Mouse (Mus musculus): ENCODE results near the gene Thap11. TPM values are rescaled to one million over a fixed set of nuclear protein-coding genes. Genes with fewer than 3 reads are reported as not detected.

Thap11 gene
- polyA plus RNA-seq, 1 experiment from 2014 or later, result 19.6 TPM

DNA sequence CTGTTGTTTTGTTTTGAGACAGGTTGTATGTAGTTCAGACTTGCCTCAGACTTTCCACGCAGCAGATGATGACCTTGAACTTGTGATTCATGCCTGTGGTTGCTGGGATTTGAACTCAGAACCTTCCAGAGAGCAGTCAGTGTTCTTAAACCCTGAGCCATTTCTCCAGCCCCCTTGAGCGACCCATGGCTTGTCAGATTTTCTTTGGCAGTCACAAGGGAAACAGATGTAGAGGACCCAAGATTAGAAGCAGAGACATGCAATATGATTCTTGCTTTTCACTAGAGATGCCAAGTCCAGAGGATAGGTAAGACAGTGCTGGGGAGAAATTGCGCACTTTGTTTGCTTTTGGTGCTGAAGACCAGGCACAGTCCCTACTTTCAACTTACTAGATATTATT lies 1.8 kb upstream of the Thap11 start, which contains the start of gene Cenpt:
Gene Cenpt, minus strand, starts transcription at position 101 of the 400 bp plus-strand sequence.
- peaks cover 32% of the 10 kb centered on the region for H3K4me1 ChIP-seq (ENCODE audit: insufficient read depth)
- ATAC-seq (no peak), DNase-seq (no peak)
- TF ChIP-seq EP300 (IDR thresholded peaks at IDR 0.05; ENCODE audit: low read depth) (no peak), CTCF (IDR thresholded peaks at IDR 0.05; ENCODE audit: low read depth) (no peak)
- H3K9me3 ChIP-seq (ENCODE audit: low read length), result no peaks in the 10 kb centered on the region
- H3K4me3 ChIP-seq (ENCODE audit: low read depth, low read length), result peak within 1 kb of the TSS; percentile 92
- H3K27ac ChIP-seq (ENCODE audit: low read depth), result no peak within 1 kb of the TSS
- H3K27me3 ChIP-seq (ENCODE audit: insufficient read depth, low read length), result no peaks in the 10 kb centered on the region
- H3K4me2 ChIP-seq (ENCODE audit: low read depth, low read length), result peak within 1 kb of the TSS; percentile 96; the same call in 1 of the 2 replicates
- no peak within 1 kb of the TSS for H3K9ac ChIP-seq (replicated peaks)
- peaks cover 10% of the 10 kb centered on the region for H3K36me3 ChIP-seq (replicated peaks; ENCODE audit: insufficient read depth, low read length)
- WGBS (ENCODE audit: insufficient replicate concordance), result 81% methylated on average over 3 of the region's 3 CpGs

DNA sequence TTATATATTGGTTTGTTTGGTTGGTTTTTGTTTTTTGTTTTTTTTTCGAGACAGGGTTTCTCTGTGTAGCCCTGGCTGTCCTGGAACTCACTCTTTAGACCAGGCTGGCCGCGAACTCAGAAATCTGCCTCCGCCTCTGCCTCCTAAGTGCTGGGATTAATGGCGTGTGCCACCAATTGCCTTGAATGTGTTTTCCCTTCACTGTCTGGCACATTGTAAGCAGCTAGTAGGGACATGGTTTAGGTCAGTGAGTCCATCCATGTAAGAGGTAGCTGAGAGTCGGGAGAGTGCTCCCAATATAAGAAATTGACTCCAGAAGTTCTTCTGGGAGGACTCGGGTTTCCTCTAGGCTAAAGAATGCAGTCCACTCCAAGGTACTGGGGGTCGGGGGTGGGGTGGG lies 629 bp upstream of the Thap11 start:
- peak overlapping the region; percentile 100 for H3K4me2 ChIP-seq (ENCODE audit: low read depth, low read length)
- peaks cover 42% of the 10 kb centered on the region for H3K4me1 ChIP-seq (ENCODE audit: insufficient read depth)
- WGBS (ENCODE audit: insufficient replicate concordance), result 31% methylated on average over 8 of the region's 8 CpGs
- H3K9me3 ChIP-seq (ENCODE audit: low read length), result no peaks in the 10 kb centered on the region
- ATAC-seq (no peak), DNase-seq (no peak)
- TF ChIP-seq CTCF (IDR thresholded peaks at IDR 0.05; ENCODE audit: low read depth) (no peak), EP300 (IDR thresholded peaks at IDR 0.05; ENCODE audit: low read depth) (no peak)
- no peak overlapping the region; the same call in 1 of the 2 replicates for H3K27ac ChIP-seq (ENCODE audit: low read depth)
- H3K36me3 ChIP-seq (replicated peaks; ENCODE audit: insufficient read depth, low read length), result peaks cover under 1% of the 10 kb centered on the region; the same call in 1 of the 2 replicates
- peak overlapping the region; percentile 82 for H3K9ac ChIP-seq (replicated peaks)
- no peaks in the 10 kb centered on the region for H3K27me3 ChIP-seq (ENCODE audit: insufficient read depth, low read length)
- H3K4me3 ChIP-seq (ENCODE audit: low read depth, low read length), result peak overlapping the region; percentile 76

DNA sequence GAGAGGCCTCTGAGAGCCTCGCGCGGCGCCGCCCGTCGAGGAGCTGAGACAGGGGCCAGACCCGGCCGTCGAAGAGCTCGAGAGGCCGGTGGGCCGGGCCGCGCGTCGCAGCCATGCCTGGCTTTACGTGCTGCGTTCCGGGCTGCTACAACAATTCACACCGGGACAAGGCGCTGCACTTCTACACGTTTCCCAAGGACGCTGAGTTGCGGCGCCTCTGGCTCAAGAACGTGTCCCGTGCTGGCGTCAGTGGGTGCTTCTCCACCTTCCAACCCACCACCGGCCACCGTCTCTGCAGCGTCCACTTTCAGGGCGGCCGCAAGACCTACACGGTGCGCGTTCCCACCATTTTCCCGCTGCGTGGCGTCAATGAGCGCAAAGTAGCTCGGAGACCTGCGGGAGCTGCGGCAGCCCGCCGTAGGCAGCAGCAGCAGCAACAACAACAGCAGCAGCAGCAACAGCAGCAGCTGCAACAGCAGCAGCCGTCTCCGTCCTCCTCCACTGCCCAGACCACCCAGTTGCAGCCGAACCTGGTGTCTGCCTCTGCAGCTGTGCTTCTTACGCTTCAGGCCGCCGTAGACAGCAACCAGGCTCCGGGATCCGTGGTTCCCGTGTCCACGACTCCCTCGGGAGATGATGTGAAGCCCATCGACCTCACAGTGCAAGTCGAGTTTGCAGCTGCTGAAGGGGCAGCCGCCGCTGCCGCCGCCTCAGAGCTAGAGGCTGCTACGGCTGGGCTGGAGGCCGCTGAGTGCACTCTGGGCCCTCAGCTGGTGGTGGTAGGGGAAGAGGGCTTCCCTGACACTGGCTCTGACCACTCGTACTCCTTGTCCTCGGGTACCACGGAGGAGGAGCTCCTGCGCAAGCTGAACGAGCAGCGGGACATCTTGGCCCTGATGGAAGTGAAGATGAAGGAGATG lies 576 bp downstream of the Thap11 start:
- H3K9ac ChIP-seq (replicated peaks), result peak overlapping the region; percentile 82
- under 1% methylated on average over 71 of the region's 71 CpGs for WGBS (ENCODE audit: insufficient replicate concordance)
- ATAC-seq, result peak; percentile 38

DNA sequence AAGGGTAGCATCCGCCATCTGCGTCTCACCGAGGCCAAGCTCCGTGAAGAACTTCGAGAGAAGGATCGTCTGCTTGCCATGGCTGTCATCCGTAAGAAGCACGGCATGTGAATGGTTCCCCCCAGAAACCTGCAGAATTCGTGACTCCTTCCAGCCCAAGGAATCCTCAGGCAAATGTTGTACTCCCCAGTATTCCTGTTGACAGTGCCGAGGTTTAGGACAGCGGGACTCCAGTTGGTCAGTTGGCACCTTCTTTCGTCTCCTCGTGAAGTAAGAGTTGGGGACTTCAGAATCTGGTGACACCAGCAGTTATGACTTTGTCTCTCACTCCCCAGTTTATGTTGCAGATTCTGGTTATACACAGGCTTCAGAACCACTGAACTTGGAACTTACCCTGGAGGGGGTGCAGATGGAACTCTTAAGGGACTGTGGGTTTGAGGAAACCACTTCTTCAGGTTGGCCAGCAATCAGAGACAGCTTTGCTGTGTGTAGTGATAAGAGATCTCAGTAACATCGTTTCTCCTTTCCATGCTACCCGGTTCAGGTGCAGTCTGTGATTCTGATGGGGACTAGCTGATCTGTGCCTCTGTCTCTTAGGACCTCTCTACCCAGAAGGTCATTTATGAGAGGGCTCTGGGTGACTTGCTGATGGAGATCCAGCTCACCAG lies 1.4 kb downstream of the Thap11 start:
- H3K4me2 ChIP-seq (ENCODE audit: low read depth, low read length), result peak overlapping the region; percentile 100
- no peak for TF ChIP-seq EP300 (IDR thresholded peaks at IDR 0.05; ENCODE audit: low read depth)
- TF ChIP-seq CTCF (IDR thresholded peaks at IDR 0.05; ENCODE audit: low read depth), result no peak

More for the DNA sequence above, 576 bp downstream of the Thap11 start:
- Histone ChIP-seq H3K36me3 (replicated peaks; ENCODE audit: insufficient read depth, low read length) (no peaks in the 10 kb centered on the region), H3K4me3 (ENCODE audit: low read depth, low read length) (peak overlapping the region; percentile 76), H3K27me3 (ENCODE audit: insufficient read depth, low read length) (no peaks in the 10 kb centered on the region), H3K4me2 (ENCODE audit: low read depth, low read length) (peak overlapping the region; percentile 100), H3K9me3 (ENCODE audit: low read length) (no peaks in the 10 kb centered on the region), H3K27ac (ENCODE audit: low read depth) (peak overlapping the region; percentile 90), H3K4me1 (ENCODE audit: insufficient read depth) (peaks cover 46% of the 10 kb centered on the region)
- peak; percentile 59 for DNase-seq
- TF ChIP-seq EP300 (IDR thresholded peaks at IDR 0.05; ENCODE audit: low read depth), result no peak
- peak; percentile 10; the same call in 1 of the 2 replicates for TF ChIP-seq CTCF (IDR thresholded peaks at IDR 0.05; ENCODE audit: low read depth)

DNA sequence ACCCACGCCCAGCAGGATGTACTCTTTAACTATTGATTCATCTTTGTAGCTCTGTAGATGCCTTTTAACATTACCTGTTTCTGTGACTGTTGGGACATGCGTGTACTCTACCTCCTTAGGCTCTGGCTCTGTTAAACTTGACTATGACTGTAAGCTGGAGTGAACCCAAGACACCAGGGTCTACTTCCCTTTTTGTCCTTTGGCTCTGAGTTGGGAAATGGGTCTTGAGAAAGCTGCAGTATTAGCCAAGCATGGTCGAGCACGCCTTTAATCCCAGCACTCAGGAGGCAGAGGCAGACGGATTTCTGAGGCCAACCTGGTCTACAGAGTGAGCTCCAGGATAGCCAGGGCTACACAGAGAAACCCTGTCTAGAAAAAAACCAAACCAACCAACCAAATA lies 3.6 kb downstream of the Thap11 start:
- H3K4me1 ChIP-seq (ENCODE audit: insufficient read depth), result peaks cover 56% of the 10 kb centered on the region
- no peaks in the 10 kb centered on the region for H3K27me3 ChIP-seq (ENCODE audit: insufficient read depth, low read length)
- WGBS (ENCODE audit: insufficient replicate concordance), result 55% methylated on average over 5 of the region's 5 CpGs
- no peaks in the 10 kb centered on the region for H3K9me3 ChIP-seq (ENCODE audit: low read length)
- H3K27ac ChIP-seq (ENCODE audit: low read depth), result peak overlapping the region; percentile 95
- H3K4me3 ChIP-seq (ENCODE audit: low read depth, low read length), result no peak overlapping the region
- H3K4me2 ChIP-seq (ENCODE audit: low read depth, low read length), result peak overlapping the region; percentile 100; the same call in 1 of the 2 replicates
- H3K36me3 ChIP-seq (replicated peaks; ENCODE audit: insufficient read depth, low read length), result no peaks in the 10 kb centered on the region
- no peak overlapping the region for H3K9ac ChIP-seq (replicated peaks)
- ATAC-seq (no peak), DNase-seq (peak; percentile 44)
- no peak for TF ChIP-seq CTCF (IDR thresholded peaks at IDR 0.05; ENCODE audit: low read depth)
- TF ChIP-seq EP300 (IDR thresholded peaks at IDR 0.05; ENCODE audit: low read depth), result no peak

More for the DNA sequence above, 1.4 kb downstream of the Thap11 start:
- Histone ChIP-seq H3K4me1 (ENCODE audit: insufficient read depth) (peaks cover 46% of the 10 kb centered on the region), H3K9me3 (ENCODE audit: low read length) (no peaks in the 10 kb centered on the region), H3K9ac (replicated peaks) (peak overlapping the region; percentile 82), H3K27ac (ENCODE audit: low read depth) (peak overlapping the region; percentile 90), H3K27me3 (ENCODE audit: insufficient read depth, low read length) (no peaks in the 10 kb centered on the region), H3K36me3 (replicated peaks; ENCODE audit: insufficient read depth, low read length) (no peaks in the 10 kb centered on the region), H3K4me3 (ENCODE audit: low read depth, low read length) (peak overlapping the region; percentile 76)
- no peak for DNase-seq
- 17% methylated on average over 15 of the region's 15 CpGs for WGBS (ENCODE audit: insufficient replicate concordance)
- ATAC-seq, result no peak

DNA sequence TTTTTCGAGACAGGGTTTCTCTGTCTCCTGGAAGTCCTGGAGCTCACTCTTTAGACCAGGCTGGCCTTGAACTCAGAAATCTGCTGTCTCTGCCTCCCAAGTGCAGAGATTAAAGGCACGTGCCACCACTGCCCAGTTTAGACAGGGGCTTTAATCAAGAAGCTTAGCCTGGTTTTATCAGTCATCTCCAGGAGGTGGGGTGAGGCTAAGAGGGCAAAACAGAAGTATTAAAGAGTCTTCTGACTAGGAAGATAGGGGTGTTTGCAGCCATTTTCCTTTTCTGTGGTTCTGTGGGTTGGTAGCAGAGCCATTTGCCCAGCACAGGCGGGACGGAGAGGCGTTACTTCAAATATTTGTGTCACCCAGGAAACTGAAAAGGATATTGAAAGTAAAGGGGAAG lies 4.4 kb downstream of the Thap11 start:
- H3K9ac ChIP-seq (replicated peaks), result peak overlapping the region; percentile 96
- 37% methylated on average over 5 of the region's 5 CpGs for WGBS (ENCODE audit: insufficient replicate concordance)
- H3K9me3 ChIP-seq (ENCODE audit: low read length), result no peaks in the 10 kb centered on the region
- H3K27ac ChIP-seq (ENCODE audit: low read depth), result peak overlapping the region; percentile 95
- DNase-seq (no peak), ATAC-seq (no peak)
- peak overlapping the region; percentile 89 for H3K4me3 ChIP-seq (ENCODE audit: low read depth, low read length)
- peak overlapping the region; percentile 100 for H3K4me2 ChIP-seq (ENCODE audit: low read depth, low read length)
- TF ChIP-seq EP300 (IDR thresholded peaks at IDR 0.05; ENCODE audit: low read depth), result peak; percentile 85
- no peak for TF ChIP-seq CTCF (IDR thresholded peaks at IDR 0.05; ENCODE audit: low read depth)
- peaks cover 56% of the 10 kb centered on the region for H3K4me1 ChIP-seq (ENCODE audit: insufficient read depth)
- H3K36me3 ChIP-seq (replicated peaks; ENCODE audit: insufficient read depth, low read length), result no peaks in the 10 kb centered on the region; the same call in 1 of the 2 replicates
- H3K27me3 ChIP-seq (ENCODE audit: insufficient read depth, low read length), result no peaks in the 10 kb centered on the region

Data from liver, postnatal 0 days (tissue).